Mouse (Mus musculus) olfactory bulb, adult 2 months (tissue): ENCODE measurements around the gene Krt80. TPM values are rescaled to one million over a fixed set of nuclear protein-coding genes. Genes with fewer than 3 reads are reported as not detected.

Source experiments
- H3K27ac ChIP-seq: fragments of 200-500 bp; 2 replicates; pipeline ENCODE4 v1.5.1; 2012; ENCODE audit warnings: low read depth, low read length; ENCODE audit not compliant: insufficient read depth
- H3K4me1 ChIP-seq: fragments of 200-500 bp; 2 replicates; pipeline ENCODE4 v1.6.1; 2012; ENCODE audit warnings: low read length; ENCODE audit not compliant: control insufficient read depth, insufficient read depth
- H3K4me3 ChIP-seq: fragments of 200-500 bp; 2 replicates; pipeline ENCODE4 v1.5.1; 2012; ENCODE audit warnings: mild to moderate bottlenecking, low read depth, low read length, moderate library complexity; ENCODE audit not compliant: insufficient read depth
- CTCF ChIP-seq: fragments of 200-500 bp; IDR thresholded peaks from 2 replicates; pipeline ENCODE4 v1.5.1; 2012; ENCODE audit warnings: low read depth, mild to moderate bottlenecking, low read length, moderate library complexity; ENCODE audit not compliant: insufficient read depth
- POLR2A ChIP-seq: fragments of 200-500 bp; IDR thresholded peaks from 2 replicates; pipeline ENCODE4 v1.6.1; 2012; ENCODE audit warnings: mild to moderate bottlenecking, low read depth, low read length, moderate library complexity; ENCODE audit not compliant: insufficient read depth
- WGBS: fragments of 180-500 bp; shearing (Covaris S2); methylation state at CpG from one replicate; pipeline ENCODE4 v1.1.7; 2018; 5-methylcytosine and 5-hydroxymethylcytosine counted together
- polyA plus RNA-seq: library from polyadenylated mRNA; stranded (reverse); fragments of >200 nt; gene quantifications from 2 replicates; pipeline ENCODE4 v1.2.4, GENCODE M21; 2012; ENCODE audit warnings: low replicate concordance; ENCODE audit not compliant: missing spikeins, insufficient read depth, insufficient read length

Gene Krt80
- polyA plus RNA-seq, 1 experiment: not detected

DNA sequence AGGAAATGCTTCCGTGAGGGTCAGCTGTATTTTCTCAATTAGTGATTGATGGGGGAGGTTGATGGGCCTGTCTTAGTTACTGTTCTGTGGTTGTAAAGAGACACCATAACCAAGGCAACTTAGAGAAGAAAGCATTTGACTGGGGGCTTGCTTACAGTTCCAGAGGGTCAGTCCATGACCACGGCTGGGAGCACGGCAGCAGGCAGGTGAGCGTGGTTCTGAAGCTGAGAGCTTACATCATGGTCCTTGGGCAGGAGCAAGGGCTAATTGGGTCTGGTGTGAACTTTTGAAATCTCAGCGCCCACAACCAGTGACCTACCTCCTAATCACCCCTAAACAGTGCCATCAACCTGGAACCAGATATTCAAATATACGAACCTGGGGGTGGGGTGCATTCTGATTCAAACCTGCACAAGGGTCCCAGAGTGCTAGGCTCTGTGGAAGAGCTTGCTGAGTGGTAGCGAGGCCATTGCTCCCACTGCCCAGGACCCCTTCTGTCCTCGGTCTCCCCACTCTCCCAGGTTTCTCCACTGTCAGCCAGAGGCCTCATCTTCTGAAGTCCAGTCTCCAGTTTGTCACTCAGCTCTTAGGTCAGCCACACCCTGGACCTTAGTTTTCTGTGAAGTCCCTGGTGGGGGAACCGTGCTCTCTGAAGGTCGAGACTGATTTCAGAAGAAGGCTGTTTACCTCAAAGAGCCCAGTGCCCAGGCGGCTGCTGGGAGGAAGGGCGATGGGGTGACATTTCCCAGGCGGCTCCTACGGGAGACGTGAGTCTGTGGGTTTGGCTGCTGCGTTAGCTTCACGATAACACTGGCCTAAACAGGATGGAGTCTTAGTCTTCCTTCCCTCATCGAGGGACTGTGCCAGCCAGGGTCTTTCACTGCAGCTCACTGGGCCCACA, 52.8 kb downstream of the Krt80 start:
- WGBS: 86% methylated on average over 18 of the region's 18 CpGs
- Histone ChIP-seq H3K27ac (no peak overlapping the region), H3K4me3 (no peak overlapping the region), H3K4me1 (peaks cover 7% of the 10 kb centered on the region; the same call in 1 of the 2 replicates)
- no peak for TF ChIP-seq POLR2A
- TF ChIP-seq CTCF: no peak

DNA sequence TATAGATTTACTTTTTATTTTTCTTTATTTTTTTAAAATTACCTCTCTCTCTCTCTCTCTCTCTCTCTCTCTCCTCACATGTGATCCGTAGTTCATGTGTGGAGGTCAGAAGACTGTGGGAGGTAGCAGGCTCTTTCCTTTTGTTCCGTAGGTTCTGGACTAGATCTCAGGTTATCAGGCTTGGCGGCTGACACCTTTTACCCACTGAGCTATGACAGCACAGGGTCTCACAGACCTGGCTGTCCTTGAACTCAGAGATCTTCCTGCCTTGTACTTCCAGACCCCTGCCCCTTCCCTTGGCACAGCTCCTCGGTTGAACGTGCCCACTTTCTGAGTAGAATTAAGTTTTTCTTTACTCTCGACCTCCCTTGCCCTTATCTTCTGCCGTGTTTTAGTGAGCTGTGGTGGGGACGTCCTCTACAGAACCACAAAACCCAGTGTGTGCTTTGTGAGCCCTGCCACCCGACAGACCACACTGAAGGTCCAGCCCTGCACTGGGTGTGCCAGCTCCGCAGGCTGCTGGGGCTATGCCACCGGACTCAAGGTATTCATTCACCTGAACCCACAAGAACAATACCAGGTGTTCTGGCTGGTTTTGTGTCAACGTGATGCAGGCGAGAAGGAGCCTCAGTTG, 53.6 kb downstream of the Krt80 start:
- WGBS: 51% methylated on average over 13 of the region's 13 CpGs
- Histone ChIP-seq H3K4me1 (peaks cover 11% of the 10 kb centered on the region), H3K4me3 (no peak overlapping the region), H3K27ac (no peak overlapping the region)
- no peak for TF ChIP-seq CTCF
- TF ChIP-seq POLR2A: no peak

- no peak for TF ChIP-seq POLR2A
- peak; percentile 93 for TF ChIP-seq CTCF
- Histone ChIP-seq H3K27ac (no peak overlapping the region), H3K4me3 (peak overlapping the region; percentile 50), H3K4me1 (peaks cover 12% of the 10 kb centered on the region)
- WGBS: under 1% methylated on average over 11 of the region's 11 CpGs
Measured at GRCm38 (mm10) chr15:101315832-101316231, 54.1 kb downstream of the Krt80 start.

- 69% methylated on average over 4 of the region's 4 CpGs for WGBS
- TF ChIP-seq CTCF: no peak
- no peak for TF ChIP-seq POLR2A
- no peak overlapping the region for H3K27ac ChIP-seq
Measured at GRCm38 (mm10) chr15:101315378-101315777, 54.6 kb downstream of the Krt80 start.

DNA sequence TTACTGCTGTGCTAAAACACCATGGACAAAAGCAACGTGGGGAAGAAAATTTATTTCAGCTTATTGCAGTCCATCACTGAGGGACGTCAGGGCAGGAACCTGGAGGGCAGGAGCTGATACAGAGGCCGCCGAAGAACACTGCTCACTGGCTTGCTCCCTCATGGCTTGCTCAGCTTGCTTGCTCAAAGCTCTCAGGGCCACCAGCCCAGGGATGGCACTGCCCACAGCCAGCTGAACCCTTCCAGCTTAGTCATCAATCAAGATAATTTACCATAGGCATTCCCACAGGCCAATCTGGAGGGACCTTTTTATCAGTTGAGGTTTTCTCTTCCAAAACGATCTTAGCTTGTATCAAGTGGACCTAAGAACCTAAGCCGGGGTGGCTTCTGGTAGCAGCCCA, 58.0 kb downstream of the Krt80 start:
- Histone ChIP-seq H3K4me1 (peaks cover 14% of the 10 kb centered on the region), H3K4me3 (no peak overlapping the region), H3K27ac (no peak overlapping the region)
- TF ChIP-seq CTCF (no peak), POLR2A (no peak)
- 89% methylated on average over 6 of the region's 6 CpGs for WGBS

More at GRCm38 (mm10) chr15:101315378-101315777, 54.6 kb downstream of the Krt80 start:
- Histone ChIP-seq H3K4me3 (no peak overlapping the region), H3K4me1 (peaks cover 14% of the 10 kb centered on the region)

DNA sequence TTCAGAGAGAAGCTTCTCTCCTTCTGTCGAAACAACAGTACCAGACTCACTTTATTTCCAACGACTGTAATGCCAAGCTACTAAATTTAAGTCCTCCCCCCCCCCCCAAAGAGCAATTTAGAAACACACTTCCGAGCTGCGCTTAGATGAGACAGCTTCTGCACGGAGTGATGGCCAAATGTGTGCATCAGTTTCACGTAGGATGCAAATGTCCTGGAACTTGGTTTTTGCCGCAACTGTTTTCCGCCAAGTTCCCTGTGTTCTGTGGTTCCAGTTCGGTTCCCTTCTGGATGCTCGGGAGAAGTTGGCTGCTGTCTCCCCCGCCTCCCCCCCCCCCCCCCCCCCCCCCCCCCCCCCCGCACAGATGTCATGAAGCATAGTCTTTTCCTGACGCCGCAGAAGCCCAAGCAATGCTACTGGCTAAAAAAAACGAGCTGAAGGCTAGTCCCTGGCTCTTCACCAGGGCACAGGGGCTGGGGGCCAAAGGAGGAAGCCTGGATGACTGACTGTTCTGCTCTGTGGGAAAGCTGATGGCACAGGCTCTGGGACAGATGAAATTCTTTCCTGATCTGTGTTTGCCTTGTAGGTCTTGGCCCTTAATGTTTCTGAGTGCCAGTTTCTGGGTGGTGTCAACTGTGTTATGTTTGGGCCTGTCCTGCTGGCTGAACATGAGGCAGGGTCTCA, 58.7 kb downstream of the Krt80 start:
- Histone ChIP-seq H3K4me3 (no peak overlapping the region), H3K4me1 (peaks cover 10% of the 10 kb centered on the region), H3K27ac (no peak overlapping the region)
- 17% methylated on average over 13 of the region's 15 CpGs for WGBS
- no peak for TF ChIP-seq CTCF

- H3K4me3 ChIP-seq: no peak overlapping the region
- peaks cover 7% of the 10 kb centered on the region for H3K4me1 ChIP-seq
- WGBS: 67% methylated on average over 5 of the region's 5 CpGs
- no peak overlapping the region for H3K27ac ChIP-seq
- TF ChIP-seq CTCF: no peak
- no peak for TF ChIP-seq POLR2A
Measured at GRCm38 (mm10) chr15:101309493-101309892, 60.5 kb downstream of the Krt80 start.

DNA sequence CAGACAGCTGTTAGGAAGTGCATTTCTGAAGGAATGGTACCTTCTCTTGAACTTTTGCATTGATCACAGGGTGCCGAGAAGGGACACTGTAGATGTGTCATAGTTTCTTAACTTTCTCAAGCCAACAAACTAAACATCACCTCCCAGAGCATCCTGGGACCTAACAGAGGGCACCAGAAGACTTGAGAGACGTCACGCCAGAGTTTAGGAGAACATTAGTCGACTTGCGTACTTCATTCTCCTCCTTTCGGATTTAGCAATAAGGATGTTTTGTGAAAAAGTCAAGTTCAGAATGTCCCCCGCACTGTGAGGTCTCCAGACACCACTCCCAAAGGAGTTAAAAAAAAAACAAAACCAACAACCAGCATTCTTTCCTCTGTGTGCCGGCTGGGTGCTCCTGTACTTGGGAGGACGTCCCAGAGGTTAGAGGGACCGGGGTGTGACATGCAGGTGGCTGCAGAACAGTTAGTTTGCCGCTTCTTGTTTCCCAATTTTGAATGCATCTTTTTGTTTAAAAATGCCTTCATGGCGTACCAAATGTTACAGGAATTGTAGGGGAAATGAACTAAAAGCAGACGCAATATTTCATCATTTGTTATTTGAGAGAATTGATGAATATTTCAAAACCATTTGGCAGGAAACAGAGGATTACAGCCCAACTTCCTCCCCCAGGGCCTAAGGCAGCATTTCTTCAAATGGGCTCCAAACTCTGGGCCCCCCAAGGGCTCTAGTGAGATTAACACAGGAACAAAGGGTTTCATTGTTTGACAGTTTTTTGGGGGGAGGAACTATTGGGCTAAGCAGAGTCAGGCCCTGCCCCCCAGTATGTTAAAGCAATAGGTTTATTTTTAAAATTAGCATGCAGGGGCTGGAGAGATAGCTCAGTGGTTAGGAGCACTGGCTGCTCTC, 61.3 kb downstream of the Krt80 start:
- H3K4me3 ChIP-seq: no peak overlapping the region
- TF ChIP-seq POLR2A: no peak
- H3K27ac ChIP-seq: no peak overlapping the region
- peaks cover 7% of the 10 kb centered on the region for H3K4me1 ChIP-seq
- 77% methylated on average over 13 of the region's 13 CpGs for WGBS
